Mouse (Mus musculus) spleen, adult 12 weeks (tissue): ENCODE data around the gene Ogfod1.

ENCODE experiments used
- DNase-seq: peaks from one replicate; pipeline ENCODE4 v3.0.0; 2022; ENCODE audit warnings: low spot score

Gene Ogfod1

DNA sequence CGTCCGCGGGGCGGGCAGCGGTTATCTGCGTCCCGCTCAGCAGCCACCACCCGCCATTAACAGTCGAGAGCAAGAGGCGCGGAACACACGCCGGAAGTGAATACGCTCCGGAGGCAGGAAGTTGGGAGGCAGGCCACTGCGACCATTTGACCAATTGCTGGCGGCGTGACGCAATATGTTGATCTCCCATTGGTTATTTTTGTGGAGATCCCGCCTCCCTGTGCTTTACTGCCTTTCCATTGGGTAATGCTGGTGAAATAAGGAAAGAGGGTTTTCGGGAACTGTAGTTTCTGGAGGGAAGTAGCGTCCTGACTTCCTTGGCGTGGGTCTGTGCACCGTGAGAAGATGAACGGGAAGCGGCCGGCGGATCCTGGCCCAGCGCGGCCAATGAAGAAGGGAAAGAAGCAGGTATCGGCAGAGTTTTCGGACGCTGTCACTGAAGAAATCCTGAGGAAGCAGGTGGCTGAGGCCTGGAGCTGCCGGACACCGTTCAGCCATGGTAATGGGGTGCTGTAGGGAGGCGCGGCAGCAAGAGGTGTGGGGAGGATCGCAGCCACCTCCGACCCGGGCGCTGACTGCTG lies at the start of gene Ogfod1, which contains the start of gene Nudt21:
Ogfod1 (plus strand) TSS at position 255 of the 581 bp plus-strand sequence.
Nudt21 (minus strand) TSS at position 88 of the 581 bp plus-strand sequence.
- peak; percentile 95 for DNase-seq

DNA sequence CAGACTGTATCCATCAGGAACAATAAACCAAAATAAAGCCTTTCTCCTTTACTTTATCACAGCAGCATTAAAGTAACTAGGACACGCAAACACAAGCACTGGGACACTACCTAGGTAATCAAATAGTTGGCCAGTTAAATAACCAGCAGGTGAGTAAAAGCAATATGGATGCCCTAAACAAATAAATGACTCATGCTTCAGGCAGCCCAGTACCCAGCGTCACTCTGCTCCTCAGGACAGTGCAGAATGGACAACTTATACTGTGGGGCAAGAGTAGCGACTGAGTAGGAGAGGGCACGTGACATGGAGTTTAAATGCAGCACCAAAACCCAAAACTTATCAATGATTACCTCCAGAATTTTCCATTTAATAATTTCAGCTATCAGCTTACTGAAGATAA lies 47.3 kb upstream of the Ogfod1 start:
- no peak for DNase-seq

DNA sequence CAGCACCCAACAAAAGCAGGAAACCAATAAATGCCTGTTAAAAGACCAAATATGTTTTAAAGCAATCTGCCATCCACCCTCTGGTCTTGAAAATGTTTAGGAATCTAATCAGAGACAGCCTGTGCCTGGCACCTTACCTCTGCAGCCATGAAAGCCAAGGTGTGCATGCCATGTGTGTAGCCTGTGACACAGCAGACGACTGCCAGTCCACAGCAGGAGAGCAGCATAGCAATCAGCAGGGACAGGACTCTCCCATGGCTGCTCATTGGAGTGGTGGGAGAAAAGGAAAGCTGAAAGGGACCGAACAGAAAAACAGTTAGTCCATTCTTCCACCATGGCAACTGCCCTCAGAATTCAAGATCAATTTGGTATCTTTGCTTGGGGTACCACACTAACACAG lies 38.0 kb upstream of the Ogfod1 start:
- DNase-seq, result no peak

DNA sequence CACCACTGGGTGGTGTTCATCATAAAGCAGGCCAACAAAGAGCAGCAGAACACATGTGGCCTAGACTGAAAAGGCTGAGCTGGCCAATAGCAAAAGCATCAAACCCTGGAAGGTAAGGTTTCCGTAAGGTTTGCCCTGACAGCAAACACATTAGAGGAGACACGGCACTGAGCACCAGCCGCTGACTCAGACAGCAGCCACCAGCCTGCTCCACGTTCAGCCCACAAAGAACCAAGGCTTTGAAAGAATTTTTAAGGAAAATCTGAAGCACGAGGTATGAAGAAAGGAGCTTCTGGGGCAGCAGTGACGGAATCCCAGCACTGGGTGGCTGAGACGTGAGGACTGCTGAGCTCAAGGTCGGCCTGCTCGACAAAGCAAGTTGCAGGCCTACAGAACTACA lies 32.9 kb upstream of the Ogfod1 start:
- DNase-seq, result no peak

DNA sequence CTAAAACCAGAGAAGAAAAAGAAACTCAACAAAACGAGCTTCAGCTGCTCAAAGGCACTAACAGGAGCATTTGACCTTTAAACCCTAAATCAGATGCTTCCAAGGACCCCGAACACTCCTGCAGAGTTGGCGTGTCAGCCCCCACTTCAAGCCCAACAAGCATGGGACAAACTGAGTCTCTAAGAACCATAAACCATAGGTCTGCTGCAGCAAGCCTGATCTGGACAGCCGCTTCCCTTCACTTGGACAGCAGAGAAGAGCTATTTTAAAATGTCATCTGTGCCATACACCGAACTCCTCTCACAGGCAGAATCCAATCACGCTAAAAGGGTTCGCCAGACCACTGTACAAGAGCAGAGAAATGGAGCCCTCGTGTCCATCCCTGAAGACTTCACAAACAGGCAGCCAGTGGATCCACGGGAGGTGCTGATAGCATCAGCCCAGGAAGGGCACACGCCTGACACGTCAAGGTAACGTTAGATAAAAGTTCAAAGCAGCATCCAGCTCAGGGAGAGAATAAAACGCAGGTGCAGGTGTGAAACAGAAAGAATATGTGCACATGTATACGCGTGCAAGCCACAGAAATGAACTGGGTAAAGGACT lies 27.7 kb upstream of the Ogfod1 start:
- no peak for DNase-seq

DNA sequence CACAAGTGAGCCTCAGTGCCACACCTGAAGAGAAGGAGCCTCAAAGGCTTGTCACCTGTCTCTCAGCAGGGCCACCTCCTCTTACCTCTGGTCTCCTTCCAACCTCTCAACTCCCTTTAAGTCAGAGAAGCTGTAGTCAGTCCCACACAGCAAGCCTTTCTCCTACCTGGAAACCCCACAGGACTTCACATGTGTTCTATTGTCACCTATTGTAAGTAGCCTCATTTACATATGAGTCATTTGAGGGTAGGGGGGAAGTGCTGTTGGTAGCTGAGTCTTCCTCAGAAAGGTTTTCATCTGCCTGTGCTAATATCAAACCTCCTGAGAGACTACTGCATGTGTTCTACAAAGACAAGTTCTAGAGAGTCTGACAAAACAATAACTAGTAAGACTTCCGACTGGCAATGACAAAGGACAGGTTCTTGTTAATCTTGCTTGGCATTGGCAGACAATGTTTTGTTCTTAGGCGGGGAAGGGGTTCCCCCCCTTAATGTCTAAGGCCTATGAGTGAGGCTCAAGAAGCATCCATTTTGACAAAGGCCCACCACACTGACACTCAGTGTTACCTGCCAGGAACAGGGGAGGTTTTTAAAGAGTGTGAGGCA lies 26.8 kb upstream of the Ogfod1 start:
- no peak for DNase-seq

DNA sequence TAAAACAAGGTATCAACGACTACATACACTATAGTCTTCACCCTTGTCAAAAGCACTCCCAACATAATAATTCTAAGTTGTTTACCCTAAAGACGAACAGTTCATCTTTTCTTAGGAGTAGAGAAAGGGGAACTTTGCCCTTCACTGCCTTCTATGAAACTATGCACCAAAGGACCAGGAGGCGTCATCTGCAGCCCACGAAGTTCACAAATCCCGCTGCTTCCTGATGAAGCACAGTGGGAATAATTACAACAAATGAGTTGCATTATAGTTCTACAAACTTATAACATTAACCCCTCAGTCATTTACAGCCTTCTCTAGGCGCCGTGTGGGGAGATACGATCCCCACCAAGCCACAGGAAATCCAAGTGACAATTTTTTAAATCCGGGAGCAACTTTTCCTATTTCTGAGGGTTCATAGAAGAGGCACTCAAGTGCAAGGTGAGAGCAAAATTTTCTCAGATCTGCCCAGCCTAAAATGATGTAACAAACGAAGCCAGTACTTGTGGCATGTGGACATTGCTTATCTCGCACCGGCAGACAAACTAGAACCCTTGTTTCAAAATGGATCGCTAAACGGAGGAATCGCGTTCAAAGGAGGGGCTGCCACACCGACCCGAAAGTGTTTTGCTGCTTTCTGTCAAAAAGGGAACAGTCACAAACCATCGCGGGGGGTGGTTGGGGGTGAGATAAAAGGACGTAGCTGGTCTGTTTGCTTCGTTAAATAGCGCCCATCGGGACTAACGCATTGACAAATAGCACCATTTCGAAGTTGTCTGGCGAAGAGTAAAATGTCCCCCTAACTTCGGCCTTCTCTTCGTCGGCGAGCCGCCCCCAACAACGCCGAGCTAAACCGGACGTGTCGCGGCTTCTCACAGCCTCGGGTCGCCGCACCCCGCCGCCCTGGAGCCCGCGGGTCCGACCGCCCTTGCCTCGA lies 25.7 kb upstream of the Ogfod1 start:
- DNase-seq, result peak; percentile 59

DNA sequence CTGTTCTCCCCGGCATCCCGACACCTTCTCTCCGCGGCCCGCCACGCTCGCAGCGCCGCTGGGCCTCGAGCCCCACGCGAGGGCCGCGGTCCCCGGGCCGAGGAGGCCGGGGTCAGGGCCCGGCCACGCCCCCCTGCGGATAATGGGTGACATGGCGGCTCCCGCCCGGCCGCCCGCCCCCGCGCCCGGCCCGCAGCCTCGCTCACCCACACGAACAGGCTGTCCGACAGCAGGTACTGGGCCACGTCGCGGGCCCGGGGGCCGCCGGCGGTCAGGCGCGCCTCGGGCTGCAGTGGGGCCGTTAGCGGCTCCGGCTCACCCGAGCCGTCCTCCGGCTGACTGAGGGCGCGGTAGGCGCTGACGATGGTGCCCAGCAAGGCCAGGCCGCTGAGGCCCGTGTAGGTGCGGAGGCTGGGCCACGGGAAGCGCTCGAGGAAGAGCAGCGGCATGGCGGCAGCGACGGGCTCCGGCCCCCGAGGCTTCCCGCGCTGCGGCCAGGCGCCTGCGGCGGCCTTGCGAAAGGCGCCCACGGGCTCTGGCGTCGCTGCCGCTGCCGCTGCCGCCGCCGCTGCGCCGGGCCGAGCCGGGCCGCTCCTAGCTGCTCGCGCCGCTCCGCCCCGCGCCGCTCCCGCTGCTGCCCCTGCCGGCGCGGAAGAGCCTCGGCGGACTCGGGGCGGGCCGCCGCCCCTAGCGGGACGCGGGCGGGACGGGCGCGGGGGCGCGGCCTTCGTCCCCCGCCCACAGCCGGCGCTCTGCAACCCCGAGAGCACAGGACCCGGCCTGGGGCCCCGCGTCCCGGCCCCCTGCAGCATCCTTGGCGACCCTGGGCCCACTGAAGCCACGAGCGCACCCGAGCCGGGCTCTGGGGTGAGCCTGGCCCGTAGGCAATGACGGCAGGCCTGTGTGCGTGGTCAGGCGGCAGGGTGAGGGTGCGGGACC lies 24.7 kb upstream of the Ogfod1 start, which contains the start of gene Amfr:
Amfr (minus strand) TSS at position 830 of the 939 bp plus-strand sequence.
- DNase-seq, result peak; percentile 58

DNA sequence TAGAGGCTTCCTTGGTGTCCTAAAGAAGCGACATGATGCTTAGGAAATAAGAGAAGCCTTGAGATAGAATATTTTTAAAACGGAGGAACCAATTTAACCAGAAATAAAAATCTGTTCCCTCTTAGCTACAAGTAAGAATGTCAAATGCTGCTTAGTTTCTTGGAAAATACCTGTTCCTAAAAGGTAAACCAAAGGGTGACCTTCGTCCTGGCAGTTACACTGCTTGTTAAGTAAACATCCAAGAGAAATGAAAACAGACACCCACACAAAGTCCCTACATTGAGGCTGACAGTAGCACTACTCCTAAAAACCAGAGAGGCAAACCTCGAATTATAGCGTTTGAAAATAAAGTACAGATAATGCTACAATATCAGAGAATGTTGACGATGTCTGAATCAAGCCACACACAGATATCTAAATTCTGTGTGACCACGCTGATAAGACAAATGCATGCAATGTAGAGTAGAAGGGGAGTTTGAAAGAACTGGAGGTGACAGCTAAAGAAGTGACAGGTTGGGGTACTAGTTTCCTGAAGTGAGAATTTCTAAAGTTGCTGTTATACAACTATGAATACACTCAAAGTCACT lies 23.9 kb upstream of the Ogfod1 start:
- DNase-seq, result no peak

DNA sequence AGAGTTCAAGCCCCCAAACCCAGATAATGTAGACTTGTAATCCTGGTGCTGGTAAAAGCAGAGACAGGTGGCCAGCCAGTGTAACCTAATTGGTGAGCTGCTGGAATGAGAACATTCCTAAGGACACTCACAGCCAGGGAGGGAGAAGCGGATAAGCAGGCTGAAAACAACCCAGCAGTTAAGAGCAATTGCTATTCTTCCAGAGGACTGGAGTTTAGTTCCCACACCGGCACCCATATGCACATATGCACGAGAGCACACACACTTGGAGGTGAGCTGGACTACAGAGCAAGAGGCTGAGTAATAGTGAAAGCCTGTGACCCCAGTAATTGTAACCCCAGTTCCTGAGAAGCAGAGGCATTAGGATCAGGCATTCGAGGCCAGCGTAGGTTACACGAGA lies 13.1 kb upstream of the Ogfod1 start:
- no peak for DNase-seq

DNA sequence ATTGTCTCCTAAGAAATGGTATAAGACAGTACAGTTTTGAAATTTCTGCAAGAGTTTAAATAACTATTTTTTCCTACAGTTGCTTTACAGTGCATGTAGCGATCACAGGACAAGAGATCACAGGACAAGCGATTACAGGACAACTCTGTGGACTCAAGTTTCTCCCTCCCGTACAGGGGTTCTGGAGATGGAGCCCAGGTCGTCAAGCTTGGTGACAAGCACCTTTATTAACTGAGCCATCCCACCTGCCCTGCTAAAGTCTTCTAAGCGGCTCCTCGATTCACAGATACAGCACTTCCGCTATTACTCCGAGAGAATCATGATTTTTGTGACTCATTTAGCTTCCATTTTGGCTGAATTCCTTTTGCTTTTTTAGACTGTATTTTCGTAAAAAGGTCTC lies 7.3 kb upstream of the Ogfod1 start:
- DNase-seq, result no peak

DNA sequence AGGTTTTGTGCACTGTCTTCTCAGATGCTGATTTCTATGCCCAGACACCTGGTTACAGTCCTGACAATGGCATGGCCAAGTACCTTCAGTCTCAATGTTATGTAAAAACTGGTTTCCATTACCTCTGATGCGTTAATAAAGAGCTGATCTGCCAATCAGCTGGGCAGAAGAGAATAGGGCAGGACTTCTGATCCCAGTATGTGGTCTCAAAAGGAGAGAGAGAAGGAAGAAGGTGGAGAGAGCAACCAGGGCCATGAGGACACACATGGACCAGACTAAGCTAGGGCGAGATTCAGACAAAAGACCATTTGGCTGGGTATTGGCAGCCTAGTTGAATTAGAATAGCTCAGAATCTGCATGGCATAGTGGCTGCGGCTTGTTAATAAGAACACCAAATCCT lies 3.4 kb upstream of the Ogfod1 start:
- no peak for DNase-seq

DNA sequence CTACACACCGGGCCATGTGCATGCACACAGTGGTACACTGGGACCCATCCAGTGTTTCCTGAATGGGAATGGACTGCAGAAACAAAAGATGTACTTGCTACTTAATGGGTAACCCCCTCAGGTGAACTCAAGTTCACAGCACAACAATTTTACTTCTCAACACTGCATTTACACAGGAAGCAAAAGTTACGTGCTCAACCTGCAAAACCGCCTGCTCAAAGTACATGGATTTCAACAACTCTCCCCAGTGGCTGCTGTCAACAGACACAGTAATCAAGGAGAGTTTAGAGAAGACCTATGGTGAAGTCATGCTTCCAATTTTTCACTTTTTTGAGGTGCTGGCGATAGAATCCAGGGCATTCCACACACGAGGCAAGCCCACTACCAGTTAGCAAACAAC lies 1.8 kb upstream of the Ogfod1 start:
- DNase-seq, result no peak

DNA sequence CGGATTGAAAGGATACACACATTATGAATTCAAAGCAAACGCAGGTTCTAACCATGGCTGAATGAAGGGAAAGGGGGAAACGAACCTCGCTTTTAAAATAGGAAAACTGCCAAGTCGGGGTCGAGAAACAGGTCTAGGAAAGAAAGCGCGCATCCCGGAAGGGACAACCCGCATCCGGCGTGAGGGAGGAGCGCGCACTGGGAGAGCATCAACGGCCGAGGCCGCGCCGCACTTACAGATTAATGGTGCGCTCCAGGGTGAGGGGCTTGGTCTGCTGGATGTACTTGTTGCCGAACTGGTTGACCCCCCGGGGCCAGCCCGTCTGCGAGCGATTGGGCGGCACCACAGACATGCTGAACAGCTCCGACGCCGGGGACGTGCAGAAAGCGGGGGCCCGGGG lies 457 bp upstream of the Ogfod1 start:
- peak; percentile 62 for DNase-seq

DNA sequence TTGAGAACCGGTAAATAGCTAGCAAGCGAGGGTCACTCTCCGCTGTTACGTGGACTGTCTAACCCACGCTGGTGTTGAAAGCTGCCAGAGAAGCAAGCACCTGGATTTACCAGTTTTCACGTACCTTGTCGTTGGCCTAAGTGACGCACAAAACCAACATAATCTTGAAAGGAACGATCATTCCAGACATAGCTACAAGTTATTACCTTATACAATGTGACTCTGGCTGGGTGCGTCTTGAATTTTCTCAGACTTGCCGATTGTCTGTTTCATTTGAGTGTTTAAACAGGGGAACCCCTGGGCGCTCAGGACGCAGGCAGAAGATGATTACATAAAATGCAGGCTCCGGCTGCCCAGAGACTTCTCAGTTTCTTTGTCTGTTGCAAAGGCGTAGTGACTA lies 808 bp downstream of the Ogfod1 start:
- DNase-seq, result no peak

DNA sequence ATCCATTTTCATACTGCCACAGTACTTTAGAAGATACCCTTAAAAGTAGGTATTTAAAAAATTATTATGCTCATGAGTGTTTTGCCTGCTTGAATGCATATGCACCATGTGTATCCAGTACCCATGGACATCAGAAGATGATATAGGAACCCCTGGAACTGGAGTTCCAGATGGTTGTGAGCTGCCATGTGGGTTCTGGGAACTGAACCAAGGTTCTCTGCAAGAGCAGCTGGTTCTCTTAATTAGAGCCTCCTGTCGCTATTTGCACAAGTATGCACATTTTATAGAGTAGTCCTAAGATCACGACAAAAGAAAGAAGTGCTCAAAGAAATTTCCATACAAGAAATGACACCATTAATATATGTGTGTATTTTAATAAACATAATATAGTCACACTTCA lies 10.8 kb downstream of the Ogfod1 start:
- no peak for DNase-seq

DNA sequence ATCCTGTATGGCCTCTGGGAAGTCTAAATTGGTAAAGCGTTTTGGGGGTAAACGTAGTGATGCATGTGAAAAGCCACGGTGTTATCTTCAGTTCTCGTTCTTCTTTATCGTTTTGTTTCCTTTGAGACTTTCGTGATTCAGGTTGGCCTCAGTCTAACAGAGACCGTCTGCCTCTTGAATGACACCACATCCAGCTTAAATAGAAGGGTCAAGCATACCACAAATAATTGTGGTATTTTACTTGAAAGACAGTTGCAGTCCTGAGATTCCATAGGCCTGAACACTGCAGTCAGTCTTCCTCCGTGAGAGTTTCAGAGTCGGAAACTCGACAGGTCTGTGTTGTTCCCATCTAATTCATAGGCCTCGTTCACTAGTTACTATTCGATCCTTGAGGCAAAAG lies 15.7 kb downstream of the Ogfod1 start:
- DNase-seq, result no peak

DNA sequence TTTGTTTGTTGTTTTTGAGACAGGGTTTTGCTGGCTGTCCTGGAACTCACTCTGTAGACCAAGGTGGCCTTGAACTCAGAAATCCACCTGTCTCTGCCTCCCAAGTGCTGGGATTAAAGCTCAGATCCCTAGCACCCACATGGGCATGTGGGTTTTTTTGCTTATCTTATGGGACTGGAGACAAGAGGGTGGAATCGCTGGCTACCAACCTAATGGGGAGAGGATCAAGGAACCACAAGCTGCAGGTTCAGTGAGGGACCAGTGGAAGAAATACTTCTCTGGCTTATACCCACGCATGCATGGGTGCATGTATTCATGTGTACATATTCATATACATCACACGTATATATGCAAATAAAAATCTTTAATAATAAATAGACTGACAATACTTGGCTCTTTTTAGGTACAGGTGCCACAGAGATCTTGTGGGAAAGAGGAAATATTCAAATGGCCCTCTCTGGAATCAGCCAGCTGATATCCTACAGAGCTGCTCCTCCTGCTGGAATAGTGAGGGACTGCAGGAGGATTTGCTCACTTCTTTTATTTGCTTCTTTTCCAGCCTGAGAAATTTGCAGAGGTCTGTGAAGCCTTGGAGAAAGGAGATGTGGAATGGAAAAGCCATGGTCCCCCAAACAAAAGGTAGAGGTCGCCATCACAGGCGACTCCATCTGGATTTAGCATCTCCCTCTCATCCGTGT lies 20.3 kb downstream of the Ogfod1 start:
- DNase-seq, result peak; percentile 12

DNA sequence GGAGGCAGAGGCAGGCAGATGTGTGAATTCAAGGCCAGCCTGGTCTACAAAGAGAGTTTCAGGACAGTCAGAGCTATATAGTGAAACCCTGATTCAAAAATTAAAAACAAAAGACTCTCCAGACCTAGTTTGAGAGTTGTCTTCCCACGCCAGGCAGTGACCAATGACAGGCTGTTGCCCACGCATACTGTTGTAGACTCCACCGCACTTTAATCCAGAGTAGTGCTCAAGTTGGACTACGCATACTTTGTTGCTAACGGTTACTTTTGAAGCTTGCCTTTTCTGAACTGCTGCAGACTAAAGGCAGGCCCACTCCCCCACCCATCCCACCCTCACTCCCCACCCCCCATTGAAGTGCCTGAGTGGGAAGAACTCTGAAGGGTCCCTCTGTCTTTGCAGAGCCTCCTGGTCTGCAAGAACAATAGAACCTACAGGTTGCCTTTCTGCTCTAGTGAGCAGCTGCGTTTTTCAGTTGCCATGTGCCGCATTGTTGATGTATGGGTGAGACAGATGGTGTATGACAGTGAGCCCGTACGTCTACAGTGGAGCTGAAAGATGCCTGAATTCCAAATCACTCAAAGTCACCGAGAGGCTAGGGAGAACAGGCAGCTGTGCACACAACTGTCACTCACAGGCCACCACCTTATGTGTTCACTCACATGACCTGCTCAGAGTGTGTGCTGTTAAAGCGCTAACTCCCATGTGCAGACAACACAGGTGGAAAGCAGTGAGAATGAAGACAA lies 29.3 kb downstream of the Ogfod1 start:
- no peak for DNase-seq

DNA sequence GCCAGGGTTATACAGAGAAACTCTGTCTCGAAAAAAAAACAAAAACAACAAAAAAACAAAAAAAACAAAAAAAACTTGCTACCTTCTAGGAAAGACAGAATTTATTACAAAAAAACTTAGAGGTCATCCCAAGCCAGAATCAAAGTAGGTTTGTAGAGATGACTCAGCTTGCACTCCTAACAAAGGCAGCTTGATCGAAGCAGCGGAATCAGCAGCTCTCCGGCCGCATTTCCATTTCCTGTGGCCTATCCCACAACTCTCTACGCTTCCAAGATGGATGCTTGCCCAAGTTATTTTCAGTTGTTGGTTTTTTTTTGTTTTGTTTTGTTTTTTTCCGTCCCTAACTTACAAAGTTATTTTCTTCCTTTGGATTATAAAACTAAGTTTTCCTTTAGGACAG lies 31.8 kb downstream of the Ogfod1 start:
- DNase-seq, result no peak
